Mouse (Mus musculus) liver, postnatal 0 days (tissue): Measurements from ENCODE around the gene Ralgapa2. TPM values are rescaled to one million over a fixed set of nuclear protein-coding genes. Genes with fewer than 3 reads are reported as not detected.

Source experiments
- ATAC-seq: fragments of 200-750 bp; cut with Nextera tagmentation; 2 replicates; pipeline ENCODE4 v1.8.0; 2017; ENCODE audit warnings: mild to moderate bottlenecking, moderate library complexity
- DNase-seq: peaks from one replicate; pipeline ENCODE4 v3.0.0-alpha.2; 2016
- H3K27ac ChIP-seq: fragments of 300-500 bp; sonication (generic); 2 replicates; pipeline ENCODE4 v1.5.1; 2014; ENCODE audit warnings: antibody characterized with exemption, moderate library complexity, mild to moderate bottlenecking, low read depth
- H3K27me3 ChIP-seq: fragments of 300-500 bp; sonication (generic); 2 replicates; pipeline ENCODE4 v1.6.1; 2014; ENCODE audit warnings: low read length, control low read depth, mixed read lengths; ENCODE audit not compliant: insufficient read depth
- H3K36me3 ChIP-seq: fragments of 300-500 bp; sonication (generic); replicated peaks from 2 replicates; pipeline ENCODE4 v1.6.1; 2014; ENCODE audit warnings: mild to moderate bottlenecking, control low read depth, low read length, moderate library complexity, mixed read lengths; ENCODE audit not compliant: insufficient read depth
- H3K4me1 ChIP-seq: fragments of 300-500 bp; sonication (generic); 2 replicates; pipeline ENCODE4 v1.6.1; 2014; ENCODE audit warnings: antibody characterized with exemption, mild to moderate bottlenecking, control low read depth; ENCODE audit not compliant: insufficient read depth
- H3K4me2 ChIP-seq: fragments of 300-500 bp; sonication (generic); 2 replicates; pipeline ENCODE4 v1.6.1; 2014; ENCODE audit warnings: low read depth, mild to moderate bottlenecking, low read length, moderate library complexity, mixed read lengths
- H3K4me3 ChIP-seq: fragments of 300-500 bp; sonication (generic); 2 replicates; pipeline ENCODE4 v1.5.1; 2014; ENCODE audit warnings: low read depth, low read length
- H3K9ac ChIP-seq: fragments of 300-500 bp; sonication (generic); replicated peaks from 2 replicates; pipeline ENCODE4 v1.6.1; 2014; ENCODE audit warnings: mild to moderate bottlenecking, moderate library complexity
- H3K9me3 ChIP-seq: fragments of 300-500 bp; sonication (generic); 2 replicates; pipeline ENCODE4 v1.6.1; 2016; ENCODE audit warnings: mild to moderate bottlenecking, control low read depth, low read length, mixed read lengths
- CTCF ChIP-seq: sonication (generic); IDR thresholded peaks from 2 replicates; pipeline ENCODE4 v1.5.1; 2016; ENCODE audit warnings: antibody characterized with exemption, low read depth
- EP300 ChIP-seq: IDR thresholded peaks from 2 replicates; pipeline ENCODE4 v1.6.1; 2016; ENCODE audit warnings: antibody characterized with exemption, low read depth, mild to moderate bottlenecking
- WGBS: fragments of 180-500 bp; shearing (Covaris S2); extraction: QIAGEN DNeasy Blood & Tissue Kit; methylation state at CpG from one replicate; pipeline ENCODE4 v1.1.7; 2014; ENCODE audit not compliant: insufficient replicate concordance; 5-methylcytosine and 5-hydroxymethylcytosine counted together
- polyA plus RNA-seq: library from polyadenylated mRNA; unstranded; fragments of >200 nt; fragmentation: Nextera tagmentation; extraction: Ambion mirVana; gene quantifications from 2 replicates; pipeline ENCODE4 v1.2.1, GENCODE M21; 2015

Gene Ralgapa2
- polyA plus RNA-seq, 1 experiment from 2014 or later, result 4.1 TPM

- no peaks in the 10 kb centered on the region for H3K9me3 ChIP-seq
- 85% methylated on average over 5 of the region's 5 CpGs for WGBS
- H3K4me3 ChIP-seq, result no peak overlapping the region
- ATAC-seq, result no peak
- no peak for DNase-seq
- no peaks in the 10 kb centered on the region for H3K4me1 ChIP-seq
- no peak overlapping the region for H3K27ac ChIP-seq
- H3K27me3 ChIP-seq, result no peaks in the 10 kb centered on the region
- no peak overlapping the region for H3K9ac ChIP-seq
- H3K4me2 ChIP-seq, result no peak overlapping the region
- peaks cover 27% of the 10 kb centered on the region for H3K36me3 ChIP-seq
- no peak for TF ChIP-seq CTCF
- TF ChIP-seq EP300, result no peak
Observed at GRCm38 (mm10) chr2:146350230-146350629, 161.9 kb downstream of the Ralgapa2 start.

GRCm38 (mm10) chr2:146347942-146348341 is 164.2 kb downstream of the Ralgapa2 start:
- Histone ChIP-seq H3K36me3 (peaks cover 27% of the 10 kb centered on the region), H3K4me3 (no peak overlapping the region), H3K4me1 (no peaks in the 10 kb centered on the region), H3K4me2 (no peak overlapping the region), H3K27me3 (no peaks in the 10 kb centered on the region), H3K9me3 (no peaks in the 10 kb centered on the region), H3K27ac (no peak overlapping the region), H3K9ac (no peak overlapping the region)
- TF ChIP-seq EP300 (no peak), CTCF (no peak)
- ATAC-seq (no peak), DNase-seq (no peak)
- 88% methylated on average over 2 of the region's 2 CpGs for WGBS

- Histone ChIP-seq H3K4me3 (no peak overlapping the region), H3K36me3 (peaks cover 7% of the 10 kb centered on the region), H3K4me2 (no peak overlapping the region), H3K9ac (no peak overlapping the region), H3K27ac (no peak overlapping the region), H3K9me3 (no peaks in the 10 kb centered on the region), H3K27me3 (no peaks in the 10 kb centered on the region), H3K4me1 (no peaks in the 10 kb centered on the region)
- TF ChIP-seq CTCF (no peak), EP300 (no peak)
- no peak for ATAC-seq
- WGBS, result 85% methylated on average over 4 of the region's 4 CpGs
- no peak for DNase-seq
Observed at GRCm38 (mm10) chr2:146340090-146340489, 172.1 kb downstream of the Ralgapa2 start.

DNA sequence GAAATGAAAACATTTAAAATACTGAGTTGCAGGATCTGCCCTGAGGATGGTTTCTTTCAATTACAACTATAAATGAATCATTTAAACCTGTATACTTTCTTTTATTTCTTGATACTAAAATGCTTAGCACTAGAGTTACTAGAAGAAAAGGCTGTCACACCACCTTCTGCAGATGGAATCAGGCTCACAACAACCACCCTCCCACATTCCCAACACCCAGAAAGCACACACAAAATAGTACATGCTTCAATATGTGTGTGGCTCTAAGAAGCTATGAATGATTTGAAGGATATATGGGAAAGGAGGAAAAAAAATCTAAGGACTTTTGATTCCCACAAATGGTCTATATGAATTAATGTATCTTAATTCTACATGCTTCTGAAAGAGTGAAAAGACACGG is 174.6 kb downstream of the Ralgapa2 start:
- WGBS, result 78% methylated on average over 1 of the region's 1 CpGs
- no peak overlapping the region for H3K4me3 ChIP-seq
- H3K27me3 ChIP-seq, result no peaks in the 10 kb centered on the region
- H3K9me3 ChIP-seq, result no peaks in the 10 kb centered on the region
- TF ChIP-seq CTCF (no peak), EP300 (no peak)
- ATAC-seq, result no peak
- no peak overlapping the region for H3K9ac ChIP-seq
- no peaks in the 10 kb centered on the region for H3K4me1 ChIP-seq
- H3K27ac ChIP-seq, result no peak overlapping the region
- no peak overlapping the region for H3K4me2 ChIP-seq
- peaks cover 16% of the 10 kb centered on the region; the same call in 1 of the 2 replicates for H3K36me3 ChIP-seq
- no peak for DNase-seq

DNA sequence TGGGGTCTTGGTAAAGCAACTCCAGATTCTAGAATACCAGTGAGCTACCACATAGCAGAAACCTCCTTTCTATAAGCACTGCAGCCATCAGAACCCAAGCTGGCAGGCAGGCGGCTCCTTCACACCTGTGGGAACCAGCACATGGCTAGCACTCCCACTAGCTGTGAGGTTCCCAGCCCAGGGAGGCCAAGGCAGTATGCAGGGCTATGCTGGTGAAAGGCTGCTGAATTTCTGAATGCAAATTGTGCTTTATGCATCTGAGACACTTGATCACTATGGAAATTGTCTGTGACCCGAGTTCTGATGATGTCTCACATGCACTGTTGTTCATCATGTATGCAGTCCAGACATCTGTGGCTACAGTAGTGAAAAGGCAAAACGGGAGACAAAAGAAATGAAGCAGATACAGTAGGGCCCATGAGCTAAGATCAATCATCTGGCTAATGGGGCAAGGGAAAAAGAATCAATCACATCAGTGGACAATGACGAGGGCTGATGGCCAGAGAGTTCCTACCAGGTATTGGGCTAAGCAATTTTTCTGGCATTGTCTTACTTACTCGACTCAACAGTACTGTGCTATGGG is 180.2 kb downstream of the Ralgapa2 start:
- Histone ChIP-seq H3K9ac (no peak overlapping the region), H3K4me1 (no peaks in the 10 kb centered on the region), H3K9me3 (no peaks in the 10 kb centered on the region), H3K36me3 (peaks cover 26% of the 10 kb centered on the region; the same call in 1 of the 2 replicates), H3K27ac (no peak overlapping the region), H3K4me3 (no peak overlapping the region), H3K27me3 (no peaks in the 10 kb centered on the region), H3K4me2 (no peak overlapping the region)
- ATAC-seq (no peak), DNase-seq (no peak)
- WGBS, result 79% methylated on average over 5 of the region's 5 CpGs
- TF ChIP-seq CTCF (no peak), EP300 (no peak)

DNA sequence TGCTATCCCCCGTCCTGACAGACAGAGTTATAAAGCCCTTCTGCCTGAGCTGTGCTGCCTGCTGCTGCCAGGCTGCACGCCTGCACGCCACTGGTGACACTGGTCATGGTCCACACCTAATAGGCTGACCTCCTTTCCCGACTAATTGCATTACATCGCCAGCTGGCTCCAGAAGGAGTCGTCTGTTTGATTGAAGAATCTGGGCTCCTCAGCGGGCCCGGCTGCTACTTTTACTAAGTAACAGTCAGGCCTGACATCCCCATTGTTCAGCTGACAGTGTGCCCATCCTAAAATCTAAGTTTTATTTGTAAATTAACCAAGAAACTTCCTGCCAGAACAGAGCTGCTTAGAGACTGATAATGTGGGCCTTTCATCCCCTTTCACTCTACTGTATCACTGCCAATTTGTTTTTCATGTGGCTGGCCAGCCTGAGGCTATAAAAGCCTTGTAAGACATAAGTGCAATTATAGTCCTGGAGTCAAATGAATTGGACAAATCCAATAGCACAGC is 181.3 kb downstream of the Ralgapa2 start:
- H3K4me3 ChIP-seq, result no peak overlapping the region
- peaks cover 29% of the 10 kb centered on the region for H3K36me3 ChIP-seq
- no peak overlapping the region for H3K4me2 ChIP-seq
- no peaks in the 10 kb centered on the region for H3K9me3 ChIP-seq
- 73% methylated on average over 8 of the region's 8 CpGs for WGBS
- H3K27ac ChIP-seq, result no peak overlapping the region
- DNase-seq, result no peak
- TF ChIP-seq CTCF, result no peak
- TF ChIP-seq EP300, result no peak
- no peak overlapping the region for H3K9ac ChIP-seq
- H3K27me3 ChIP-seq, result no peaks in the 10 kb centered on the region
- no peaks in the 10 kb centered on the region for H3K4me1 ChIP-seq
- ATAC-seq, result no peak

GRCm38 (mm10) chr2:146330101-146330500 is 182.0 kb downstream of the Ralgapa2 start:
- H3K36me3 ChIP-seq, result peaks cover 29% of the 10 kb centered on the region
- no peak overlapping the region for H3K4me2 ChIP-seq
- 68% methylated on average over 1 of the region's 1 CpGs for WGBS
- no peaks in the 10 kb centered on the region for H3K27me3 ChIP-seq
- TF ChIP-seq CTCF (no peak), EP300 (no peak)
- H3K27ac ChIP-seq, result no peak overlapping the region
- no peaks in the 10 kb centered on the region for H3K9me3 ChIP-seq
- no peaks in the 10 kb centered on the region for H3K4me1 ChIP-seq
- no peak overlapping the region for H3K4me3 ChIP-seq
- no peak overlapping the region for H3K9ac ChIP-seq
- no peak for ATAC-seq
- no peak for DNase-seq
